Mouse (Mus musculus): ENCODE measurements around the gene Il17d.

The Il17d gene

DNA sequence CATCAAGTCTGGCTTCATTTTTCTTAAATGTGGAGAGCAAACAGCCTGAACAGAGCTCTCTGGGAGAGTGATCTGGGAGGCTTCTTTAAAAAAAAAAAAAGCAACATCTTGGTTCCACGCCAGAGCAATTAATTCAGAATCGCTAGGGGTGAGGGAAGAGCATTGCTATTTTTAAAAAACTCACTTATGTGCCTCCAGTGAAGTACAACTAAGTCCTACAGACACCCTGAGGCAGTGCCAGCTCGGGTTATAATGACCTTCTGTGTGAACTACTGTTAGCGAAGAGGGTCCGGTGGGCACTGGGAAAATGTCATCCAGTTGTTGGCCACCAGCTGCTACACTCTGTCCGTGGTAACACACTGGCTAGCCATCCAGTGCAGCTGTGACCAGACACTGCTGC lies 11.1 kb downstream of the Il17d start:
- DNase-seq: no peak

DNA sequence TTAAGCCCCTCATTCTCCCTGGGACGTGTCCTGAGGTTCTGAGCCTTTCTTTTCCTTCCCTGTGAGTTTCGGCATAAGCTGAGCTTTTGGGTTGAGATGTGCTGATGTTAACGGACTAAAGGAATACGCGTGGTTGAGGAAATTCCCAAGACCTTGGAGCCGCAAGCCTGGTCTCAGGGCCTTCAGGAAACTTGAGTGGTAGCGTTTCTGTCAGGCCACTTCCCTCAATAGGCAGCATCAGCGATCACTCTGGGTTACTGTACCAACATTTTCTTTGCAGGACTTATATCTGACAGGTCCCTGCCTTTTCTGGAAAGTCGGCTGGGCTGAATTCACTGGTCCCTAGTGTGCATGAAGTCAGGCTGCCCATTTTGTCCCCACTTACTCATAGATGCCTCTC lies 12.2 kb downstream of the Il17d start:
- no peak for DNase-seq

DNA sequence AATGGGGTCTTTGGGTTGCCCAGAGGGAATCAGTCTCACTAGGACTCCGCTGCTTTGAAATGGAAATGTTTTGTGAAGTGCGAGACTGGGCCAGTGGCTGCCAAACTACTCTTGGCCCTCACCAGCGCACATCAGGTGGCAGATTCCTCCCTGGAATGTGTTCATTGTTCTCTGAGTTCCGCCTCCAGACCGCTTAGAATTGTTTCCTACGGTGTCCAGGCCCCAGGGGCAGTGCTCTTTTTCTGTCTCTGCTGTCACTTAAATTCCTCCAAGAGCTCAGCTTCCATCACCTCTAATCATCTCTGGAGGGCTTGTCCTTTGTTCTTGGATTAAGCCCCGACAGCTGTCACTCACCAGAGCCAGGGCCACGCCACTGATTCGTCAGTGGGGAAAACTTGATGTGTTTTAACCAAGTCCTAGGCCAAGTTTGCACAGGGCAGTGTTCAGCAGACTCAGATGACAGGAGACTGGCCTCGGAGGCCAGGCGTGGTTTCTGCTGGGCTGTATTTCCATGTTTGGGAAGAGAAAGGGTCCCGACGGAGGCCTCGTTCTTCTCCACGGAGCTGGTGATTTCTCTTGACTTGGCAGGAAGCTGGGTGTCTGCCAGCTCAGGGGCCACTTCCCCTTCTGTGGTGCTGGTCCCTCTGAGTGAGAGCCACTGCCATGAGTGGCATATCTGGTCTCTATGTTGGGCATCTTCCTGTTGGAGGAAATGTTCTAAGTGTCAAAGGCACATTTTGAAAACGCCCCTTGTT lies 12.9 kb downstream of the Il17d start:
- DNase-seq: no peak

DNA sequence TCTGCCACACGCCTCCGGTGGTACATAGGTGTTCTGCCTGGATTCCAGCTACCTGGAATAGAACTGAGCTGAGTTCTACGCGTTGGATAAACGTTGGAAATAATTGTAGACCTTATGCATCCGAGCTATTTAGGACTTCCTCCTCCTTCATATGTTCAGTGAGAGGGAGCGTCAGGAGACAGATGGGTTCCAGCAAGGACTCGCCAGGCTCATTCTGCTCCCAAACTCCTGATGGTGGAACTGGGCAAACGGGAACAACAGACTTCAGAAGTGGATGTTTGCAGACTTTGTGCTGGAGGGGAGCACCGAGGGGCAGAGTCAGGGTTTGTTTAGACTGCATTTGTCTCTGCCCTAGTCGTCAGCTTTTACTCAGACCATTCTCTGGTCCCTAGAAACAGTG lies 16.1 kb downstream of the Il17d start:
- DNase-seq: peak in 1 of 2 experiments; percentile 31

DNA sequence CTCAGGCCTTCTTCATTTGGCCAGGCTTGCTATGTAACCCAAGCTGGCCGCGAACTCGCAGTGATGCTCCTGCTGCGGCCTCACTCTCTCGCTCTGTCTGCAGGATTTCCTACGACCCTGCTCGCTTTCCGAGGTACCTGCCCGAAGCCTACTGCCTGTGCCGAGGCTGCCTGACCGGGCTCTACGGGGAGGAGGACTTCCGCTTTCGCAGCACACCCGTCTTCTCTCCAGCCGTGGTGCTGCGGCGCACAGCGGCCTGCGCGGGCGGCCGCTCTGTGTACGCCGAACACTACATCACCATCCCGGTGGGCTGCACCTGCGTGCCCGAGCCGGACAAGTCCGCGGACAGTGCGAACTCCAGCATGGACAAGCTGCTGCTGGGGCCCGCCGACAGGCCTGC lies 17.7 kb downstream of the Il17d start:
- no peak for DNase-seq

DNA sequence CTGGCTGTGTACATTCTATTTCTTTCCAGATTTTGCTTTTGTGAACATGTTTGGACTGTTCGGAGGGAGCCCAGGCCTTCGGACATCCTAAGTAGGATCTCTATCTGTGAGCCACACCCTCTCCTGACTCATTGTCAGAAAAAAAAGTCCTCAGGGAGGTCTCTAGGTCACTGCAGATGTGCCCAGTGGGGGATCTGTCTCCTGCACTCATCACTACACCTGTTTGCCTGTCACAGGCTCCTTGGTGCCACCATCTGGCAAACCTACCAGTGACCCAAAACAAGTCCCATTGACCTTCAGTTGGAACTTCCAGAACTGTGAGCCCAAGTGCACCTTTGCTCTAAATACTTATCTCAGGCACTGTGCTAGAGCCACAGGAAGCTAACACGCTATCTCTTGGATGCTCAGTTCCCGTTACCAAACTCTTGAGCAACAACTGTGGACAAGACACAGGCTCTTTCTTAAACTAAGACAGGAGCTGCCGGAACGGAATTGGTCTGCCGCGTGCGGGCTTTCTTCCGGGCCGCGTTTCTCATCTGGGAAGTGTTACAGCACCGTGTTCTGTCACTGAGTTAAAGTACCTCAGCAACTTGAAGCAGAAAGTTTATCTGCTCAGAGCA lies 19.0 kb downstream of the Il17d start:
- DNase-seq: no peak

DNA sequence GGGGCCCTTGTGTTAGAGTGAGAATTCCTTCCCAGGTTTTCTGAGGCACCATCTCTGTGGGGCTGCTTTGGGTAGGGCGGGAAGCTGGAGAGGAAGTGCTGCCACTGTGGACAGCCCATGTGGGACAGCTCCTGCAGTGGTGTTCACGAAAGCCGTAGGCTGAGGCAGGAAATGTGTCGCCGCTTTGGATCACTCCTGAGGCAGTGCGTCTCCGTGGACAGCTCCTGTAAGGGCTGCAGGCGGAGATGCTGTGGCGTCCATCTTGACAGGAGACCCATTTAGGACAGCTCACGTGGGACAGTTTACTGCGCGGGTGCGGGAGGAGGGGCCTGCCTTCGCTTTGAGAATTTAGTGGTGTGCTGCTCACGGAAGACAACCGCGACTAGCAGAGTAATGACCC lies 20.9 kb downstream of the Il17d start:
- no peak for DNase-seq

DNA sequence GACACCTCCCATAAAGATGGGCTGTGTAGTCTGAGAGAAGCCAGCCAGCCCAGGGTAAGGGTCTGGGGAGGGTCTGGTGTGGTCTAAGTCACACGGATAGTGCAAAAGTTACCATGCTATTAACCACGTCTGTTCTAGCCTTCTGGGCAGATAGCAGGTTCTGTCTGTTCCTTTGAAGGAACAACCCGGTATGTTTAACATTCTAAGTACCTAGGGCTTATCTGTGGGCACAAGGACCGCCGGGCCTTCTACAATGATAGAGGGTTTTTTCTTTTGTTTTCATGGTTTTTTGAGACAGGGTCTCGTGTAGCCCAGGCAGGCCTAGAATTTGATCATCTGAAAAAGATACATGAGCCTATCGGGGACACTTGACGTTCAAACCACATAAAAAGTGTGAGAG lies 21.6 kb downstream of the Il17d start:
- no peak for DNase-seq

DNA sequence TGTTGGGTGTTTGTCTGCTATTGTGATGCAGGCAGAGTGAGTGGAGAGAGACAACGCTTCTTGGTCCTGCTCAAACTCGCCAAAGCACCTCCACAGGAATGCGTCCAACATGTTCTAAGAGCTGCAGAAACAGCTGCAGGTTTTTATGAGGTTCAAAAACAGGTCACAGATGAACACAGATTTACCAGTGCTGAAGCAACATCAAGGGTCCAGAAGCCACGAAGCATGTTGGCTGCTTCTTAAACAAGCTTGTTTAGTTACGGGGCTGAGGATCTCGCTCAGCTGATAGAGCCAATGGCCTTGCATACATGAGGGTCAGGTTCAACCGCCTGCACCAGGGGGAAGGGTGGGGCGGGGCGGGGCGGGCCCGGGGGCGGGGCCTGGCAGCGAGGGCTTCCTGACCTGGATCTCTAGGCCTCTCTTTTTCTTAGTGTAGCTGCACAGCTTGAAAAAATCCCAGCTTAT lies 22.0 kb downstream of the Il17d start:
- no peak for DNase-seq

DNA sequence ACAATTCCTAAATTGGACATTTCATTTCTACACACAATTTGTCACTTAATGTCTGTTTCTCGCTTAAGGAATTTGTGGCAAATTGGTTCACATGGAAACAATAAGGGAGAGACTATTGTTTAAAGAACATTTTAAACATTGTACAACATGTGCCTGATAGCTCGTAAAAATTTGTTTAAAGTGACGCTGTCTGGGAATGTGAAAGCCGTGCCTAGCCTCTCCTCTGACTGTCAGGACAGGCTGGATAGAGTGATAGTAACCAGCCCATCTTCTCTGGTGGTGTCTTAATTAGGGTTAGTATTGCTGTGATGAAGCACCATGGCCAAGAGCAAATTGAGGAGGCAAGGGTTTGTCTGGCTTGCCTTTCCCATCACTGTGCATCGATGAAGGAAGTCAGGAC lies 22.5 kb downstream of the Il17d start:
- no peak for DNase-seq

DNA sequence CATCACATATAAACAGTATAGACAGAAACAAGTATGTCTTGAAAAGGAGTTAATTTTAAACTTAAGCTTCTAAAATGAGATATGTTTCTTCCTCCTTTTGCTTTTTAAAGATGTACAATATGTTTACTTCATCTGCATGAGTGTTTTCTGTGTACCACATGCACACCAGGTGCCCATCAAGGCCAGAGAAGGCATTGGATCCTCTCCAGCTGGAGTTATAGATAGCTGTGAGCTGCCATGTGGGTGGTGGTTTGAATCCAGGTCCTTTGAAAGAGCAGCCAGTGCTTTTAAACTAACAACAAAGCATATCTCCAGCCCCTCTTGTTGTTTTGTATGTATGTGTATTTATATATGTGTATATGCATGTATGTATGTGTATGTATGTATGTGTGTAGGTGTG lies 28.4 kb downstream of the Il17d start:
- DNase-seq: no peak

DNA sequence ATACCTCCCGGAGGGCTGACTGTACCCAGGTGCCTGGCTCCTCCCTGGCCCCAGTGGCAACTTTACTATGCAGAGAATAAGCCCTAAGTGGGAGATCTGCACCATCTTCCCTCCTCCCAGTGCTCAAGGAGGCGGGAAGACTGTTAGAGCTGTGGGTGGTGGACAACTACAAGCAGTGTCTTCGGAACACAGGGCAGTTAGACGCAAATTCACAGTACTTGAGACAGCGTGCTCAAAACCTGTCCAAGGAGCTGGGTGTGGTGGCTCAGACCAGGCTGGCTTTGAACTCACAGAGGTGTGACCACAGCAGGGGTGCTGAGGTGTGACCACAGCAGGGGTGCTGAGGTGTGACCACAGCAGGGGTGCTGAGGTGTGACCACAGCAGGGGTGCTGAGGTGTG lies 29.9 kb downstream of the Il17d start:
- DNase-seq: no peak

DNA sequence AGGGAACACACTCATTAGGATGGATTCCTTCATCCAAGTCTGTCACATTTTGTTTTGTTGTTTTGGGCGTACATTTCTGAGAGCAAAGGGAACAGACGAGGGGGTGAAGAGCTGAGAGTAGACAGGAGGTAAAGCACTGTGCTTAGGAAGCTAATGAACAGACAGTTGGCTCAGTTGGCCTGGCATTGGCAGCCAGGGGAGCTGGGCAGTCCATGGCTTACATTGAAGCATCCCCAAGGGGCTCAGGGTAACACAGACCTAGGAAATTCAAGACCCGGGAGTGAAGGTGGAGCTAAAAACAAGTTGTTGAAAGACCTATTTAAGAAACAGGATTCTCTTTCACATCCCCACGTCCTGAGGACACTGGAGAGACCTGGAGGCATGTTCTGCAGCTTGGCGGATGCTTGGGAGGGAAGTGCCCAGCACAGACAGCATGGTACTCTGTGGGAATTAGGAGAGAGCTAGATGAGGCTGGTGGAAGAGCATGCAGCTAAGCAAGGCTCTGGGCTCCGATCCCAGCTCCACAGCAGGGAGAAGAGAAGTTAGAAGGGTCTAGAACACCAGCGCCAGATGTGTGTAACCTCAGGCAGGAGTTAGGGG lies 31.0 kb downstream of the Il17d start:
- DNase-seq: peak in 1 of 2 experiments; percentile 29

DNA sequence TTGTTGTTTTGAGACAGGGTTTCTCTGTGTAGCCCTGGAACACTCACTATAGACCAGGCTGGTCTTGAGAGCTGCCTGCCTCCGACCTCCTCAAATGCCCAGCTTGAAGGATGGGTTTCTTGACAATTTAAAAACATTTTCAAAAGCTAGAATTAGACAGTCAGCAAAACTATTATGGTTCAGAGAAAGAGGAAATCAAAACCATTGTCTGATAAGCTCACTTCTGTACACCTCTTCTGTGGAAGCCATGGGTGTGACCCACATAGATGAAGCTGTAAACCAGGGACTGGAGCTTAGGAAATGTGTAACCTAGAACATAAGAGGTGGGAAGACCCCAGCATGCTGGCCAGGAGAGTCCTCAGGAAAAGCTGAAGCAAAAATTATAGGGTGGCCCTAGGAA lies 32.3 kb downstream of the Il17d start:
- DNase-seq: no peak

DNA sequence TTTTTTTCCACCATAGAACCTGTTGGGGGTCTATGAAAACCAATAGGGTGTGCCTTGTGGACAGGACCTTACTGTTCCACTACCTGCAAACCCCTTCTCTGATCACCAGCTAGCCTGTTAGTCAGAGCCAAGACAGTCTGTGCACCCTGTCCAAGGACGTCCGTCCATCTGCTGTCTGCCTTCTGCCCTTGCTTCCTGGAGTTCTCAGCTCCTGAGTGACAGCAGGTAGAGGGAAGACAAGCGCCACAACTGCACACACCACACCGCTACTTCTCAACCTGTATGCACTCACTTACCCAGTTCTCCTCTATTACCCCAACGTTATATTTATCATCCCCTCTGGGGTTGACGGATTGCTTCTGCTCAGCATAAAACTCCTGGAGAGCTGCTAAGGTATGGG lies 41.0 kb downstream of the Il17d start:
- peak in 1 of 2 experiments; percentile 29 for DNase-seq

DNA sequence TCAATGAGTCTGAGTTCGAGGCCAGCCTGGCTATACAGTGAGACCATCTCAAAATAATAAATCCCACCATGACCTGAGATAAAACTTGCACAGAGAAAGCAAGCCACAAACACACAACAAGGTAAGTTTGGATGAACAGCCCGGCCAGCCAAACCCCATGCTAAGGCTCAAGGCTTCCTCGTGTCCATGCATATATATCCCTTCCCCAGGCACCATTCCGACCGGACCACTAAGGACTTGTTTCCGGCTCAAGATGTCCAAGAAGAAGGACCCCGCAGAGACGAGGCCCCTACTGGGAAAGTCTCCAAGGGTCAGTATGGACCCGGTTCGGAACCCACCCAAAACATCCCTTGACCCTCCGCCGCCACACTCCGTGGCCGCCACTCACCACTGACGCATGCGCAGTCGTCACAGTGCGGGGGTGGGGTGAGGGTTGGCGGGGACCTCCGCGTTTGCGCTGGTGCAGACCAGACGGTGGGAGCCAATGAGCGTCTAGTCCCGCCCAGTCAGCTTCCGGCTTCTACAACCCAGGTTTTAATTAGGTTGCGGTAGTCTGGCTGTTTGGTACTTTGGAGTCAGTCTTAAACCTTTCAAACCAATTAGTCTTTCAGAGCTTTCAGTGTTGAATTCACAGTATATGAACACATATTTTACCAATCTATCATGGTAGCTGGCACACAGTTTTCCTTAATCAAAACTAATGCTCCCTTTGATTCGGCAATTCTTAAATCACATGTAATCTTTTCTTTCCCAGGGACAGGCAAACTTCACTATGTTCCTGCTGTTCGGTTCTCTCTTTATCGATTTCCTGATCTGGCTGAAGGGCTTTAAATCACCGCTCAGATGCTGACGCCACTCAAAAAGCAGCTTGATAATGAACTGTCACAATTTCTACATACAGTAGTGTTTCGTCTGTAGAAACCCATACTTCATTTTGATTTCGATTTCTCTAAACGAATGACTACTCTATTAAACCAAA lies 46.9 kb downstream of the Il17d start, which contains the start of gene Eef1akmt1:
Gene Eef1akmt1, minus strand, starts transcription at position 458 of the 979 bp plus-strand sequence.
- DNase-seq: peak; percentile 95 to 97

DNA sequence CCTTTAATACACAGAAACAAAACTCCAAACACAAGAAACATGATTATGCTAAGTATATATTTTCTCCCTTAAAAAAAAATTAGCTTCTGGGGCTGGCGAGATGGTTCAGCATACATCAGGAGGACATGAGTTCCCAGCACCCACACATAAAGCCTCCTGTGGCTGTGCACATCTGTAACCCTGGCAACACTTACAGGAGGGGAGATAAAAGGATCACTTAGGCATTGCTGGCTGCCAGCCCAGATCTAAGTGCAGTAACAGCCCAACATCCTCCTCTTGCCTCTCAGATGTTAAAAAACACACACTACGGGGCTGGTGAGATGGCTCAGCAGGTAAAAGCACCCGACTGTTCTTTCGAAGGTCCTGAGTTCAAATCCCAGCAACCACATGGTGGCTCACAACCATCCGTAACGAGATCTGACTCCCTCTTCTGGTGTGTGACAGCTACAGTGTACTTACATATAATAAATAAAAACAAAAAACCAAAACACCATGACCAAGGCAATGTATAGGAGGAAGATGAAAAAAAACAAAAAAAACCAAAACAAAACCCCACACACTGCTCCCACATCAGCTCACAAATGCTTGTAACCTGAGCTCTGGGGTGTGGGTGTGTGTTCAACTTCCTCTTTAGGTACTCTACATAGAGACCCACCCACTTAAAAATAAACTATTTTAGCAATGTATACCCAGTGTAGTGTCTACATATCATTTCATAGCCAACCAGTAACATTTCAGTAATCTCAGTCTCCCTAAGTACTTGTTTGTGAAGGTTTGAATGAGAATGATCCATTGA lies 50.4 kb downstream of the Il17d start:
- no peak for DNase-seq

DNA sequence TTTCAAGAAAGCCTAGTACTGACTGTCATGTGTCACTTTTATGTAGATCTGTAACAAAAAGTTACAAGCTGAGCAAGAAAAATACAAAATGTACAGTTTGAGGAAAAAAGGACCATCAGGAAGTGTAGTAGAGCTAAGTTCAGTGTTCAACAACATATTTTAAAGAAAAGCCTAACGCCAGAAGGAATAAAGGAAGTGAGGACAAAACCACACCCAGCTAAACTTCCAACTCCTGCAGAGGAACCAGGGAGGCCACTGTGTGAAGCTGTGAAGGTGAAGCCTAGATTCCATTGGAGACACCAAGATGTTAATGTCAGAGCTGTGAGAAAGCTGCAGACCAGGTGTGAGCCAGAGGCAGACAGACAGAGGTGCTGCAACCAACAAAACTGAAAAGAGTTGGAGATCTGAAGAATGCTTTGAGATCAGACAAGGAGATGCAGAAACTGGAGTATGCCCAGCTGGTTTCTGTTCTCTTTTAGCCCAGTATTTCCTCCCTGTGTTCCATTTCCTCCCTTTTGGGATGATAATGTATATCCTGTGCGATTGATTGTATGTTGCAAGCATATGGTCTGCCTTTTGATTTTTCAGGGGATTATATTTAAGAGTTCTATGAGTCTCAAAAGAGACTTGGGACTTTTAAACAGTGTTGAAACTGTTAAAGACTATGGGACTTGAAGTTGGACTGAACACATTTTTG lies 51.9 kb downstream of the Il17d start:
- DNase-seq: no peak

DNA sequence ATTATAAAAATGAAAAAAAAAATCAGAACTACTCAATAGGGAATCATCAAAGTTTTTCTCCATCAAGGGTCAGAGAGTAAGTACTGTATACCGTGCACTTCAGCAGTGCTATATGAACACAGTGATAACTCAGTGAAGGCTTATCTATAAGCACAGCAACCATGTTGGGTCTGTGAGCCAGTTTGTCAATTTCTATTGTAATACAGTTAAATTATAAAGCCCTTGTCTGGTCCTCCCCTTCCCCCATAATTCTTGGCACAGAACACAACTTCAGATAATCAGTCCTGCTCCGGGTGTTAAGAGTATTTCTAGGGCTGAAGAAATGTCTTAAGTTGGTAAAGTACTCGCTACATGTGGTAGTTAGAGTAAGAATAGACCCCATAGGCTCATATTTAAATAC lies 67.3 kb downstream of the Il17d start:
- DNase-seq: no peak
